Mouse (Mus musculus): Measurements from ENCODE around the gene Igtp. TPM values are rescaled to one million over a fixed set of nuclear protein-coding genes. Genes with fewer than 3 reads are reported as not detected.
A peak's percentile ranks its signal among the peaks of the same experiment; 100 is the strongest.
"Not testable (repeated sequence)": the region's sequence is repeated elsewhere in the genome, so short reads cannot be mapped to it uniquely, and the experiment has no call there.

Igtp gene
- total and polyA plus RNA-seq, 2 experiments from 2014 or later, result 8.0 to 9.8 TPM

- peak; percentile 76 for DNase-seq (ENCODE audit: low spot score)
- WGBS, result under 1% methylated on average over 66 of the region's 71 CpGs
- Histone ChIP-seq H3K9ac (replicated peaks; ENCODE audit: low read depth, low read length) (peak within 1 kb of the TSS; percentile 78), H3K27ac (ENCODE audit: low read depth) (peak within 1 kb of the TSS; percentile 32), H3K4me1 (ENCODE audit: control insufficient read depth, insufficient read depth) (peaks cover 3% of the 10 kb centered on the region; the same call in 1 of the 2 replicates), H3K4me3 (ENCODE audit: low read depth, low read length) (peak within 1 kb of the TSS; percentile 87), H3K9me3 (replicated peaks; ENCODE audit: control insufficient read depth, low read length) (no peaks in the 10 kb centered on the region), H3K27me3 (ENCODE audit: control insufficient read depth, insufficient read depth, low read length) (no peaks in the 10 kb centered on the region), H3K4me2 (ENCODE audit: low read depth, low read length) (peak within 1 kb of the TSS; percentile 69), H3K36me3 (replicated peaks; ENCODE audit: control insufficient read depth, insufficient read depth, low read length) (peaks cover 33% of the 10 kb centered on the region)
- TF ChIP-seq EP300 (IDR thresholded peaks at IDR 0.05; ENCODE audit: low read depth), result no peak
- TF ChIP-seq CTCF (IDR thresholded peaks at IDR 0.05; ENCODE audit: low read depth), result no peak
- ATAC-seq (ENCODE audit: insufficient read depth, low read depth), result peak; percentile 85
Measured at GRCm38 (mm10) chr11:58168167-58168915, 31.0 kb upstream of the Igtp start, which contains the start of gene Gemin5. Gemin5 (minus strand) TSS chr11:58168539.

DNA sequence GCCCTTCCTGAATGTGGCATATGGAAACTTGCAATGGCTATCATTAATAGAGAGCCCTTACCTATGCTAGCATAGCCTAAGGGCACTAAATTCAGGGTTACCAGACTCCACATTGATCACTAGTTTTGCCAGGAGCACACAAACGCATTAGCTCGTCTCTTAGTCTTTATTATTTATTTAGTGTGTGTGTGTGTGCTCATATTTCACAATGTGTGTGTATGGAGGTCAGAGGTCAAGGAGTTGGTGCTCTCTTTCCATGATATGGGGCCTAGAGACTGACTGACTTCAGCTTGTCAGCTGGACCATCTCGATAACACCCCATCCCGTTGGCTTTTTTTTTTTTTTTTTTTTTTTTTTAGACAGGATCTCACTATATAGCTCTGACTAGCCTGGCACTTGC, 29.7 kb upstream of the Igtp start:
- H3K36me3 ChIP-seq (replicated peaks; ENCODE audit: control insufficient read depth, insufficient read depth, low read length), result peaks cover 33% of the 10 kb centered on the region
- TF ChIP-seq CTCF (IDR thresholded peaks at IDR 0.05; ENCODE audit: low read depth), result no peak
- no peak for TF ChIP-seq EP300 (IDR thresholded peaks at IDR 0.05; ENCODE audit: low read depth)
- H3K4me1 ChIP-seq (ENCODE audit: control insufficient read depth, insufficient read depth), result peaks cover 3% of the 10 kb centered on the region; the same call in 1 of the 2 replicates
- no peak overlapping the region for H3K4me2 ChIP-seq (ENCODE audit: low read depth, low read length)
- no peaks in the 10 kb centered on the region for H3K27me3 ChIP-seq (ENCODE audit: control insufficient read depth, insufficient read depth, low read length)
- WGBS, result 90% methylated on average over 4 of the region's 4 CpGs
- H3K27ac ChIP-seq (ENCODE audit: low read depth), result no peak overlapping the region
- DNase-seq (ENCODE audit: low spot score), result no peak
- H3K9ac ChIP-seq (replicated peaks; ENCODE audit: low read depth, low read length), result no peak overlapping the region
- H3K4me3 ChIP-seq (ENCODE audit: low read depth, low read length), result no peak overlapping the region
- no peaks in the 10 kb centered on the region for H3K9me3 ChIP-seq (replicated peaks; ENCODE audit: control insufficient read depth, low read length)
- no peak for ATAC-seq (ENCODE audit: insufficient read depth, low read depth)

GRCm38 (mm10) chr11:58171459-58172091, 27.8 kb upstream of the Igtp start, which contains the start of gene Mrpl22:
Mrpl22 (plus strand) TSS chr11:58171661.
- H3K36me3 ChIP-seq (replicated peaks; ENCODE audit: control insufficient read depth, insufficient read depth, low read length), result peaks cover 36% of the 10 kb centered on the region
- H3K9me3 ChIP-seq (replicated peaks; ENCODE audit: control insufficient read depth, low read length), result no peaks in the 10 kb centered on the region
- peak within 1 kb of the TSS; percentile 82 for H3K9ac ChIP-seq (replicated peaks; ENCODE audit: low read depth, low read length)
- no peaks in the 10 kb centered on the region for H3K27me3 ChIP-seq (ENCODE audit: control insufficient read depth, insufficient read depth, low read length)
- WGBS, result under 1% methylated on average over 34 of the region's 34 CpGs
- H3K27ac ChIP-seq (ENCODE audit: low read depth), result peak within 1 kb of the TSS; percentile 52; the same call in 1 of the 2 replicates
- H3K4me3 ChIP-seq (ENCODE audit: low read depth, low read length), result peak within 1 kb of the TSS; percentile 71
- no peak for TF ChIP-seq EP300 (IDR thresholded peaks at IDR 0.05; ENCODE audit: low read depth)
- no peak for TF ChIP-seq CTCF (IDR thresholded peaks at IDR 0.05; ENCODE audit: low read depth)
- peak within 1 kb of the TSS; percentile 84 for H3K4me2 ChIP-seq (ENCODE audit: low read depth, low read length)
- ATAC-seq (ENCODE audit: insufficient read depth, low read depth) (peak; percentile 84), DNase-seq (ENCODE audit: low spot score) (peak; percentile 95)
- H3K4me1 ChIP-seq (ENCODE audit: control insufficient read depth, insufficient read depth), result peaks cover 3% of the 10 kb centered on the region; the same call in 1 of the 2 replicates

GRCm38 (mm10) chr11:58179563-58179962, 19.8 kb upstream of the Igtp start:
- DNase-seq (ENCODE audit: low spot score) (peak; percentile 90), ATAC-seq (ENCODE audit: insufficient read depth, low read depth) (peak; percentile 55; the same call in 1 of the 2 replicates)
- H3K27me3 ChIP-seq (ENCODE audit: control insufficient read depth, insufficient read depth, low read length), result no peaks in the 10 kb centered on the region
- H3K9ac ChIP-seq (replicated peaks; ENCODE audit: low read depth, low read length), result no peak overlapping the region
- H3K4me2 ChIP-seq (ENCODE audit: low read depth, low read length), result no peak overlapping the region
- H3K4me3 ChIP-seq (ENCODE audit: low read depth, low read length), result no peak overlapping the region
- WGBS, result 20% methylated on average over 3 of the region's 3 CpGs
- H3K9me3 ChIP-seq (replicated peaks; ENCODE audit: control insufficient read depth, low read length), result no peaks in the 10 kb centered on the region
- no peak overlapping the region for H3K27ac ChIP-seq (ENCODE audit: low read depth)
- H3K36me3 ChIP-seq (replicated peaks; ENCODE audit: control insufficient read depth, insufficient read depth, low read length), result peaks cover 43% of the 10 kb centered on the region
- TF ChIP-seq EP300 (IDR thresholded peaks at IDR 0.05; ENCODE audit: low read depth) (no peak), CTCF (IDR thresholded peaks at IDR 0.05; ENCODE audit: low read depth) (peak; percentile 93)
- no peaks in the 10 kb centered on the region for H3K4me1 ChIP-seq (ENCODE audit: control insufficient read depth, insufficient read depth)

GRCm38 (mm10) chr11:58179986-58180385, 19.4 kb upstream of the Igtp start:
- H3K27ac ChIP-seq (ENCODE audit: low read depth); DNase-seq (ENCODE audit: low spot score); H3K4me2 ChIP-seq (ENCODE audit: low read depth, low read length); H3K27me3 ChIP-seq (ENCODE audit: control insufficient read depth, insufficient read depth, low read length); H3K9me3 ChIP-seq (replicated peaks; ENCODE audit: control insufficient read depth, low read length); ATAC-seq (ENCODE audit: insufficient read depth, low read depth); H3K9ac ChIP-seq (replicated peaks; ENCODE audit: low read depth, low read length); H3K4me3 ChIP-seq (ENCODE audit: low read depth, low read length); H3K4me1 ChIP-seq (ENCODE audit: control insufficient read depth, insufficient read depth): not testable (repeated sequence)
- peaks cover 39% of the 10 kb centered on the region for H3K36me3 ChIP-seq (replicated peaks; ENCODE audit: control insufficient read depth, insufficient read depth, low read length)
- WGBS, result 93% methylated on average over 6 of the region's 6 CpGs
